Mouse (Mus musculus) forebrain, embryonic 10.5 days (tissue): ENCODE measurements at regions not wholly inside any gene's neighbourhood (a gene's known extent, or its start where the extent isn't known, plus 50 kb on each side); places are given as distances from the start of the nearest gene placed in this dataset.
A peak's percentile ranks its signal among the peaks of the same experiment; 100 is the strongest.

Source experiments
- DNase-seq: peaks from one replicate; pipeline ENCODE4 v3.0.0-alpha.2; 2017; ENCODE audit warnings: low spot score; ENCODE audit errors: extremely low spot score
- H3K27ac ChIP-seq: fragments of 300-500 bp; sonication (generic); 2 replicates; pipeline ENCODE4 v1.5.1; 2016; ENCODE audit warnings: mild to moderate bottlenecking
- H3K27me3 ChIP-seq: fragments of 300-500 bp; sonication (generic); 2 replicates; pipeline ENCODE4 v1.6.1; 2016; ENCODE audit warnings: mild to moderate bottlenecking; ENCODE audit not compliant: poor library complexity, severe bottlenecking
- H3K36me3 ChIP-seq: fragments of 300-500 bp; sonication (generic); replicated peaks from 2 replicates; pipeline ENCODE4 v1.6.1; 2016; ENCODE audit warnings: mild to moderate bottlenecking, moderate library complexity
- H3K4me1 ChIP-seq: fragments of 300-500 bp; sonication (generic); 2 replicates; pipeline ENCODE4 v1.6.1; 2016
- H3K4me3 ChIP-seq: fragments of 300-500 bp; sonication (generic); 2 replicates; pipeline ENCODE4 v1.5.1; 2016; ENCODE audit warnings: mild to moderate bottlenecking, moderate library complexity
- H3K9me3 ChIP-seq: fragments of 300-500 bp; sonication (generic); 2 replicates; pipeline ENCODE4 v1.6.1; 2016; ENCODE audit warnings: mild to moderate bottlenecking, moderate library complexity
- WGBS: fragments of 180-500 bp; shearing (Covaris S2); methylation state at CpG from one replicate; pipeline ENCODE4 v1.1.7; 2016; 5-methylcytosine and 5-hydroxymethylcytosine counted together

GRCm38 (mm10) chr9:33011241-33011640 lies 375.2 kb downstream of the Ets1 start:
- no peaks in the 10 kb centered on the region for H3K4me1 ChIP-seq
- DNase-seq = no peak
- H3K4me3 ChIP-seq = no peak overlapping the region
- no peaks in the 10 kb centered on the region for H3K27me3 ChIP-seq
- H3K27ac ChIP-seq = no peak overlapping the region
- no peaks in the 10 kb centered on the region for H3K9me3 ChIP-seq
- no peaks in the 10 kb centered on the region for H3K36me3 ChIP-seq

DNA sequence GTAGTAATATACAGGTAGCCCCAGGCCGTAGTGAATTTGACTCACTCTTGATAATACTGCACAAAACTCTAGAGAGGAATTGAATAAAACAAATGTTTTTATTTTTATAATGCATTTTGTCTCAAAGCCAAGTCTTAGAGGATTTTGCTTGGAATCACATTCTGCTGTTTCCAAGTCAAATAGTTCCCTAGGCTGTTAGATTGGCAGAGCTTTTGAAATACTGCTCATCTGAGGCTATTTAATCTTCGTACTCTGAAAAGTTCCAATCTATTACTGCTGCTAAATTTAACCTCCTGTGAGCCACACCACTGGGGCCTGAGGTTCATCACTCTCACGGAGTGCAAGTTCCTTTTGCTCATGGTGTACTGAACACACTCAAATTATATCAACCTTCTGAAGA lies 399.4 kb downstream of the Ets1 start:
- 87% methylated on average over 3 of the region's 3 CpGs for WGBS
- no peak for DNase-seq
- no peaks in the 10 kb centered on the region for H3K4me1 ChIP-seq
- no peaks in the 10 kb centered on the region for H3K36me3 ChIP-seq
- H3K27me3 ChIP-seq = no peaks in the 10 kb centered on the region
- H3K27ac ChIP-seq = no peak overlapping the region
- no peaks in the 10 kb centered on the region for H3K9me3 ChIP-seq
- H3K4me3 ChIP-seq = no peak overlapping the region

- Histone ChIP-seq H3K9me3 (no peaks in the 10 kb centered on the region), H3K36me3 (no peaks in the 10 kb centered on the region), H3K27me3 (no peaks in the 10 kb centered on the region), H3K27ac (no peak overlapping the region), H3K4me1 (no peaks in the 10 kb centered on the region), H3K4me3 (no peak overlapping the region)
- no peak for DNase-seq
- WGBS = 79% methylated on average over 4 of the region's 4 CpGs
Observed at GRCm38 (mm10) chr9:33039221-33039790, 403.3 kb downstream of the Ets1 start.

- no peaks in the 10 kb centered on the region for H3K9me3 ChIP-seq
- H3K4me3 ChIP-seq = no peak overlapping the region
- 93% methylated on average over 4 of the region's 4 CpGs for WGBS
- no peaks in the 10 kb centered on the region for H3K36me3 ChIP-seq
- H3K27ac ChIP-seq = no peak overlapping the region
- H3K27me3 ChIP-seq = no peaks in the 10 kb centered on the region
- H3K4me1 ChIP-seq = no peaks in the 10 kb centered on the region
- no peak for DNase-seq
Observed at GRCm38 (mm10) chr9:33050789-33051188, 414.8 kb downstream of the Ets1 start.

DNA sequence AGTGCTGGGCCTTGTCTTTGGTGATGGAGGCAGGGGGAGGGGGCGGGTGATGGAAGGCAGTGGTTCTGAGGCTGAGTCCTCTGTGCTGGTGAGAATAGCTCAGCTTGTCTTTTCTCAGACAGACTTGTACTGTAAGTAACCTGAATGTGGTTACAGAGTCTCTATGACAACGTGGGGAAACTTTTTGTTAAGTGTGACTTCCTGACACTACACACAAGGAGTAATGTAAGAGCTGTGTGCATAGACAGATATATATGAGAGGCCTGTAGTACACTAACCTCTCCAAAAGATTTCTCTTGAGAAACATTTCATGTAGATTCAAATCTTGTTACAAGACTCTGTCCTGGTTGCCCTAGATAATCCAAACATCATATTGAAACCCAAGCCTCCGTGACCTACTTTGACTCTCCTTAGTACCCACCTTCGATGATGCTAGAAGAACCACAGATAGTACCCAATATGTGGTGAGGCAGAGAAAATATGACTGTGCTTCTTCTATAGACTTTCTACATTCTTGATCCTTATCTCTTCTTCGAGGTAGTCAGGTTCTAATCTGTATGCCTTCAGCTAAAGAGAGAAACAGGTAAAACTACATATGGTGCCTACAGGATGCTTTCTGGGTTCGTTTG lies 424.7 kb downstream of the Ets1 start:
- no peak for DNase-seq
- Histone ChIP-seq H3K27ac (no peak overlapping the region), H3K27me3 (peaks cover 59% of the 10 kb centered on the region), H3K4me1 (peaks cover 17% of the 10 kb centered on the region), H3K9me3 (no peaks in the 10 kb centered on the region), H3K4me3 (no peak overlapping the region), H3K36me3 (no peaks in the 10 kb centered on the region)
- 88% methylated on average over 6 of the region's 6 CpGs for WGBS

DNA sequence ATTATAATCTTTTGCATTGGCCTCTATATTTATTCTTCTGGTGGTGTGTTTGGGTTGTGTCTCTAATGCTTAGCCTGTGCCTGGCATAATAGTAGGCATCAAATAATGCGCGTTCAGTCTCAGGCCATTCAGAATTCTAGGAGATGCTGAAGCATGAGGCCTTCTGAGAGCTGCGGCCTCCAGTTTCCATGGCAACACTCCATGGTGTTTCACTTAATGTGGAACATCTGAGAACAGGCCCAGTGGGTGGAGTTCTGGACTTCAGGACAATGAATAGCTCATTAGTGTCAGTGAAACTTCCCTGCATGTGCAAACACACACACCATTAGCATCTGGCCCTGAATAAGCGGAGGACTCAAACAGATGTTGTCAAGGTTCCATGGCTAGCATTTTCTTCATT lies 426.5 kb downstream of the Ets1 start:
- H3K36me3 ChIP-seq = no peaks in the 10 kb centered on the region
- H3K27ac ChIP-seq = no peak overlapping the region
- 24% methylated on average over 4 of the region's 4 CpGs for WGBS
- no peak overlapping the region for H3K4me3 ChIP-seq
- peaks cover 62% of the 10 kb centered on the region for H3K27me3 ChIP-seq
- DNase-seq = peak; percentile 67
- H3K4me1 ChIP-seq = peaks cover 17% of the 10 kb centered on the region
- H3K9me3 ChIP-seq = no peaks in the 10 kb centered on the region

GRCm38 (mm10) chr9:33065331-33065730 lies 429.3 kb downstream of the Ets1 start:
- no peak for DNase-seq
- Histone ChIP-seq H3K36me3 (no peaks in the 10 kb centered on the region), H3K27ac (no peak overlapping the region), H3K4me3 (no peak overlapping the region), H3K4me1 (peaks cover 17% of the 10 kb centered on the region), H3K27me3 (peaks cover 43% of the 10 kb centered on the region), H3K9me3 (no peaks in the 10 kb centered on the region)
- WGBS = 91% methylated on average over 3 of the region's 3 CpGs

GRCm38 (mm10) chr9:33067521-33067920 lies 431.5 kb downstream of the Ets1 start:
- Histone ChIP-seq H3K4me3 (no peak overlapping the region), H3K27me3 (peaks cover 29% of the 10 kb centered on the region), H3K4me1 (peaks cover 8% of the 10 kb centered on the region), H3K36me3 (no peaks in the 10 kb centered on the region), H3K27ac (no peak overlapping the region), H3K9me3 (no peaks in the 10 kb centered on the region)
- DNase-seq = no peak
- WGBS = 87% methylated on average over 1 of the region's 1 CpGs

DNA sequence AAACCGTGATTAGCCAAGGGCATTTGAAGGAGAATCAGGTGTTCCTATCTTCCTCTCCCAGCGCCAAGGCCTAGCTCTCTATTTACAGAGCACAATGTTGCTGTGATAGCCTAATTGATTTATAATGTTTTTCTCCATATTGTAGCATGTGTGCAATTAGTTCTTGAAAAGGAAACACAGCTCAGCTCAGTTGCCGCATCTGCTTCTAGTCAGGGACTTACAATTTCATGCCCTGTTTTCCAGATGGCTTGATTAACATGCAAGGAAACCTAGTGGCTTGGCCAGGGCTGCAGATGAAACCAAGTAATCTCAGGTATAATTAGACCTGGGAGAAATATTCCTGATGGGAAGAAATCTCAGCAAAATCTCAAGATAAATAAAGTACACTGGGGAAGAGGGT lies 434.1 kb downstream of the Ets1 start:
- H3K4me3 ChIP-seq = no peak overlapping the region
- no peaks in the 10 kb centered on the region for H3K36me3 ChIP-seq
- H3K4me1 ChIP-seq = no peaks in the 10 kb centered on the region
- no peaks in the 10 kb centered on the region for H3K9me3 ChIP-seq
- H3K27me3 ChIP-seq = peaks cover 9% of the 10 kb centered on the region
- no peak overlapping the region for H3K27ac ChIP-seq
- WGBS = 64% methylated on average over 3 of the region's 3 CpGs
- no peak for DNase-seq

GRCm38 (mm10) chr9:33080271-33080670 lies 444.2 kb downstream of the Ets1 start:
- no peak for DNase-seq
- no peaks in the 10 kb centered on the region for H3K36me3 ChIP-seq
- H3K27me3 ChIP-seq = no peaks in the 10 kb centered on the region
- no peak overlapping the region for H3K4me3 ChIP-seq
- H3K4me1 ChIP-seq = peaks cover 13% of the 10 kb centered on the region
- whole genome bisulfite sequencing = 76% methylated on average over 3 of the region's 3 CpGs
- no peaks in the 10 kb centered on the region for H3K9me3 ChIP-seq
- no peak overlapping the region for H3K27ac ChIP-seq

- no peaks in the 10 kb centered on the region for H3K36me3 ChIP-seq
- DNase-seq = no peak
- no peak overlapping the region for H3K4me3 ChIP-seq
- peaks cover 13% of the 10 kb centered on the region for H3K4me1 ChIP-seq
- no peak overlapping the region for H3K27ac ChIP-seq
- H3K9me3 ChIP-seq = no peaks in the 10 kb centered on the region
- no peaks in the 10 kb centered on the region for H3K27me3 ChIP-seq
- 72% methylated on average over 6 of the region's 6 CpGs for WGBS
Observed at GRCm38 (mm10) chr9:33080774-33081173, 444.8 kb downstream of the Ets1 start.

GRCm38 (mm10) chr9:33089977-33090376 lies 454.0 kb downstream of the Ets1 start:
- Histone ChIP-seq H3K9me3 (no peaks in the 10 kb centered on the region), H3K36me3 (no peaks in the 10 kb centered on the region), H3K4me1 (no peaks in the 10 kb centered on the region), H3K4me3 (no peak overlapping the region), H3K27ac (no peak overlapping the region), H3K27me3 (no peaks in the 10 kb centered on the region)
- DNase-seq = no peak
- WGBS = 85% methylated on average over 3 of the region's 3 CpGs

DNA sequence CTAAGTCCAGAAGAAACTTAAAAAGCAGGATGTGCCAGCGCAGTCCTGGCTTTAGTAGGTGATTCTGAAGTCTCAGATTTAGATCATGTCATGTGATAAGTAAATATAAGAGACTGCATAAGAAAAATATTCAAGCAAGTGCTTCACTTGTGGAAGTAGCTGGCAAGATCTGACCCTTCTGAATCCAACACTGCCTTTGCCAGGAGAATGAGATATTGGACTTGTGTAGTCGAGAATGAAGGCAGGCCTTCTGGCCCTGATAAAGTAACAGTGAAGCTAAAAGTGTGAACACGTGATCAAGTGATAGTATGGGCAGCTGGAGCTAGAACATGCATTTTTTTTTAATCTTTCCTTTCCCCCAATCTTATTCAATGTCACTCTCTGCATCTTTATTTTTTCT lies 455.6 kb downstream of the Ets1 start:
- no peak for DNase-seq
- Histone ChIP-seq H3K27ac (no peak overlapping the region), H3K36me3 (no peaks in the 10 kb centered on the region), H3K27me3 (no peaks in the 10 kb centered on the region), H3K4me3 (no peak overlapping the region), H3K4me1 (no peaks in the 10 kb centered on the region), H3K9me3 (no peaks in the 10 kb centered on the region)
- 82% methylated on average over 3 of the region's 3 CpGs for WGBS

- H3K36me3 ChIP-seq = no peaks in the 10 kb centered on the region
- 1% methylated on average over 3 of the region's 3 CpGs for WGBS
- peak; percentile 64 for DNase-seq
- no peaks in the 10 kb centered on the region for H3K27me3 ChIP-seq
- H3K4me1 ChIP-seq = no peaks in the 10 kb centered on the region
- H3K27ac ChIP-seq = no peak overlapping the region
- no peaks in the 10 kb centered on the region for H3K9me3 ChIP-seq
- no peak overlapping the region for H3K4me3 ChIP-seq
Observed at GRCm38 (mm10) chr9:33095654-33096053, 459.6 kb downstream of the Ets1 start.
